Comparison of ENCODE assay signal across 13 mouse cellular contexts in the genomic region with DNA sequence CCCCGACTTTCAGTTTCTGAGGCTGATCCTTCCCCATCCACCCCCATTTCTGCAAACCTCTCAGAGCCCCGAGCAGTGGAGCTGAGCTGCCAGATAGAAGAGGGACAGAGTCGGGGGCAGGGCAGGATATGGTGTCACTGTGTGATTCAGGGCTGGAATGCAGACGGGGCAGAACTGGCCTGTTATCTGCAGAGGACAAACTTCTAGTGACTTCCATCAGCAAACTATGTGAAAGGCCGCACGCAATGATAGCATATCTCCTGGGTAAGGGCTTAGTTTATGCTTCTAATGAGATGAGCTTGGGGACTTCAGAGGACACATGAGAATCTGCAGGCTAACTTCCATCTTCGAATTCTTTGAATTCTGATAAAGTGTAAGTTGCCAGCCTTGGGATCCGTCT. TPM values are rescaled to one million over a fixed set of nuclear protein-coding genes. Genes with fewer than 3 reads are reported as not detected.
DNase-seq lines count a peak whose midpoint lies in the region; ATAC-seq and TF ChIP-seq lines count a peak whose summit lies in the region.
"Had no signal": no experiment of that assay in that cellular context is flagged by ENCODE, and none has a peak within 500 bp of the region (broad histone marks: within the 10 kb centered on the region; RNA-seq: fewer than 3 reads in every experiment).

No protein-coding gene starts in this region.

- H3K36me3 ChIP-seq in heart, embryonic 16.5 days (ENCODE audit: control insufficient read depth, insufficient read depth) = no peaks in the 10 kb centered on the region
- H3K36me3 ChIP-seq in MEL (ENCODE audit: control insufficient read depth in 1 of 2, insufficient read depth in 2 of 2, low read length in 2 of 2) = peaks cover 0 to 62% of the 10 kb centered on the region in 2 experiments; a peak in 2 of 4 replicates
- no peaks in the 10 kb centered on the region for H3K36me3 ChIP-seq in liver, postnatal 0 days (replicated peaks; ENCODE audit: insufficient read depth, low read length)
- H3K36me3 ChIP-seq: embryonic facial prominence, embryonic 15.5 days; lung, embryonic 15.5 days; neural tube, embryonic 13.5 days had no signal

- H3K27ac ChIP-seq in heart, embryonic 16.5 days (ENCODE audit: low read length) = peak overlapping the region; percentile 21
- H3K27ac ChIP-seq in MEL (ENCODE audit: control insufficient read depth, low read depth, low read length) = peak overlapping the region; percentile 91
- peak overlapping the region; percentile 52 for H3K27ac ChIP-seq in liver, postnatal 0 days (ENCODE audit: low read depth)
- H3K27ac ChIP-seq: embryonic facial prominence, embryonic 15.5 days; lung, embryonic 15.5 days; neural tube, embryonic 13.5 days had no signal

- H3K4me1 ChIP-seq in heart, embryonic 16.5 days (ENCODE audit: control insufficient read depth, insufficient read depth, low read length) = peaks cover 16% of the 10 kb centered on the region
- peaks cover 42 to 74% of the 10 kb centered on the region in 2 experiments for H3K4me1 ChIP-seq in MEL (ENCODE audit: control insufficient read depth in 1 of 2, insufficient read depth in 2 of 2, low read length in 2 of 2)
- peaks cover 26% of the 10 kb centered on the region for H3K4me1 ChIP-seq in liver, postnatal 0 days (ENCODE audit: insufficient read depth)
- H3K4me1 ChIP-seq: embryonic facial prominence, embryonic 15.5 days; neural tube, embryonic 13.5 days had no signal

- intact Hi-C loops in heart, postnatal 25 days (cut with DNase I) = no loop called here

- TF ChIP-seq RAD21 in MEL (IDR thresholded peaks at IDR 0.05; ENCODE audit: low read depth, low read length) = no peak

- peak in 1 of 2 experiments; percentile 45; a peak in 2 of 4 replicates for TF ChIP-seq POLR2A in MEL (IDR thresholded peaks at IDR 0.05; ENCODE audit: control insufficient read depth in 1 of 2, insufficient read depth in 1 of 2, low read depth in 1 of 2, low read length in 2 of 2, poor library complexity in 1 of 2)

- 13% methylated on average over 8 of the region's 8 CpGs for WGBS in heart, embryonic 16.5 days
- WGBS in liver, postnatal 0 days (ENCODE audit: insufficient replicate concordance) = 26% methylated on average over 8 of the region's 8 CpGs

- no peak for TF ChIP-seq CTCF in MEL (IDR thresholded peaks at IDR 0.05 in 2 of 3, conservative IDR thresholded peaks at IDR 0.05 in 1 of 3; ENCODE audit: control insufficient read depth in 1 of 3, insufficient read depth in 1 of 3, low read depth in 2 of 3, low read length in 3 of 3, poor library complexity in 1 of 3, severe bottlenecking in 1 of 3)
- TF ChIP-seq CTCF in liver, postnatal 0 days (IDR thresholded peaks at IDR 0.05; ENCODE audit: low read depth) = no peak

- H3K4me3 ChIP-seq in heart, embryonic 16.5 days (ENCODE audit: low read length) = no peak overlapping the region
- peak overlapping the region; percentile 3; a peak in 2 of 4 replicates for H3K4me3 ChIP-seq in MEL (ENCODE audit: control insufficient read depth in 1 of 2, insufficient read depth in 1 of 2, low read depth in 2 of 2, low read length in 2 of 2)
- no peak overlapping the region for H3K4me3 ChIP-seq in liver, postnatal 0 days (ENCODE audit: low read depth, low read length)
- H3K4me3 ChIP-seq: embryonic facial prominence, embryonic 15.5 days; lung, embryonic 15.5 days; neural tube, embryonic 13.5 days had no signal

- H3K9me3 ChIP-seq in heart, embryonic 16.5 days (replicated peaks; ENCODE audit: control insufficient read depth, low read length) = no peaks in the 10 kb centered on the region
- H3K9me3 ChIP-seq in MEL (replicated peaks; ENCODE audit: insufficient read depth, low read length) = no peaks in the 10 kb centered on the region
- H3K9me3 ChIP-seq in liver, postnatal 0 days (ENCODE audit: low read length) = no peaks in the 10 kb centered on the region
- H3K9me3 ChIP-seq: embryonic facial prominence, embryonic 15.5 days; lung, embryonic 15.5 days; neural tube, embryonic 13.5 days had no signal

- H3K9ac ChIP-seq in heart, embryonic 16.5 days (ENCODE audit: low read length) = 0 out of 2 replicates have a peak overlapping the region, but pooled peaks have one; percentile 26
- H3K9ac ChIP-seq in MEL (ENCODE audit: control insufficient read depth, low read depth, low read length, poor library complexity, severe bottlenecking) = peak overlapping the region; percentile 49
- no peak overlapping the region for H3K9ac ChIP-seq in liver, postnatal 0 days (replicated peaks)
- H3K9ac ChIP-seq: embryonic facial prominence, embryonic 15.5 days; lung, embryonic 15.5 days; neural tube, embryonic 13.5 days had no signal

- ATAC-seq in heart, embryonic 16.5 days (replicated peaks; ENCODE audit: extremely low read depth, insufficient read depth, low FRiP score) = peak; percentile 84
- ATAC-seq in granulocyte monocyte progenitor cell, adult 5-6 weeks (replicated peaks; ENCODE audit: poor library complexity, severe bottlenecking) = 0 out of 2 replicates have a peak, but pooled peaks have one; percentile 15
- peak; percentile 90 for ATAC-seq in liver, postnatal 0 days

- no peaks in the 10 kb centered on the region; the same call in 1 of the 2 replicates for H3K27me3 ChIP-seq in heart, embryonic 16.5 days (ENCODE audit: control insufficient read depth, insufficient read depth, low read length)
- no peaks in the 10 kb centered on the region for H3K27me3 ChIP-seq in MEL (ENCODE audit: control insufficient read depth in 1 of 2, insufficient read depth in 2 of 2, low read length in 2 of 2)
- no peaks in the 10 kb centered on the region for H3K27me3 ChIP-seq in liver, postnatal 0 days (ENCODE audit: insufficient read depth, low read length)
- H3K27me3 ChIP-seq: embryonic facial prominence, embryonic 15.5 days; lung, embryonic 15.5 days; neural tube, embryonic 13.5 days had no signal

- no peaks in the 10 kb centered on the region for H3K79me2 ChIP-seq in MEL (ENCODE audit: control insufficient read depth, insufficient read depth, low read length, poor library complexity)

- DNase-seq in heart, postnatal 25 days (ENCODE audit: low spot score) = no peak
- DNase-seq in MEL (ENCODE audit: low read depth, low spot score) = peak; percentile 96
- DNase-seq in liver, postnatal 0 days = peak; percentile 61
- no peak for DNase-seq in gastrocnemius, postnatal 25 days
- no peak for DNase-seq in natural killer cell, adult 2 months (ENCODE audit: low spot score in 2 of 2)
- DNase-seq in cerebellum, postnatal 36 days = no peak
- DNase-seq: gastrocnemius, postnatal 14 days had no signal

- peak; percentile 98 to 99 for TF ChIP-seq EP300 in MEL (IDR thresholded peaks at IDR 0.05; ENCODE audit: low read depth in 1 of 2, low read length in 2 of 2)
- peak; percentile 97 for TF ChIP-seq EP300 in liver, postnatal 0 days (IDR thresholded peaks at IDR 0.05; ENCODE audit: low read depth)

- H3K4me2 ChIP-seq in heart, embryonic 16.5 days (ENCODE audit: low read depth, low read length) = peak overlapping the region; percentile 0
- peak overlapping the region; percentile 24; the same call in 1 of the 2 replicates for H3K4me2 ChIP-seq in liver, postnatal 0 days (ENCODE audit: low read depth, low read length)
- H3K4me2 ChIP-seq: embryonic facial prominence, embryonic 15.5 days; lung, embryonic 15.5 days; neural tube, embryonic 13.5 days had no signal

TF ChIP-seq in MEL, 35 proteins besides CTCF, POLR2A, EP300 and RAD21 (continues in another document):
- TF ChIP-seq GABPA (IDR thresholded peaks at IDR 0.05; ENCODE audit: low read depth, low read length) (no peak), USF2 (IDR thresholded peaks at IDR 0.05; ENCODE audit: borderline replicate concordance in 1 of 2, insufficient read depth in 1 of 2, low read depth in 1 of 2, low read length in 2 of 2) (no peak), POLR2AphosphoS2 (IDR thresholded peaks at IDR 0.05; ENCODE audit: low read length) (0 out of 2 replicates have a peak, but pooled peaks have one; percentile 32), UBTF (IDR thresholded peaks at IDR 0.05; ENCODE audit: borderline replicate concordance, insufficient read depth, low read depth, low read length) (0 out of 2 replicates have a peak, but pooled peaks have one; percentile 18), POLR2AphosphoS5 (IDR thresholded peaks at IDR 0.05; ENCODE audit: borderline replicate concordance, low read depth, low read length) (no peak), SIN3A (IDR thresholded peaks at IDR 0.05; ENCODE audit: low read length) (peak; percentile 91), KAT2A (conservative IDR thresholded peaks at IDR 0.05; ENCODE audit: low read depth, low read length) (no peak), MYC (IDR thresholded peaks at IDR 0.05; ENCODE audit: low read depth, low read length) (peak; percentile 74), MAX (IDR thresholded peaks at IDR 0.05; ENCODE audit: low read length) (0 out of 2 replicates have a peak, but pooled peaks have one; percentile 15), CHD2 (IDR thresholded peaks at IDR 0.05; ENCODE audit: low read length) (peak; percentile 70), TBP (IDR thresholded peaks at IDR 0.05; ENCODE audit: low read depth, low read length) (peak; percentile 84), NELFE (IDR thresholded peaks at IDR 0.05; ENCODE audit: low read depth, low read length) (peak; percentile 26; the same call in 1 of the 2 replicates), ETS1 (IDR thresholded peaks at IDR 0.05; ENCODE audit: low read depth, low read length) (peak; percentile 97)

RNA-seq across cellular contexts. Expression of gene Pkd1l2, which starts 3.3 kb away (rescaled TPM):
- not detected in 2 replicates for polyA plus RNA-seq in heart, embryonic 16.5 days (2015; fragmentation: Nextera tagmentation; extraction: Ambion mirVana)
- total RNA-seq in heart, postnatal 25 days (2021) = not detected
- 0.92 and 1.5 TPM in 2 replicates for total RNA-seq in MEL (2012; rRNA removed)
- under 1 TPM in 1 of 2 experiments, not detected in 1; 0.86 TPM for polyA plus RNA-seq in MEL (2012; ENCODE audit: insufficient read depth in 1 of 2, insufficient read length in 2 of 2, low read depth in 1 of 2, low replicate concordance in 2 of 2, missing spikeins in 1 of 2)
- not detected in 2 replicates for total RNA-seq in granulocyte monocyte progenitor cell, adult 5-6 weeks (2014; fragmentation: Nextera tagmentation)
- not detected in 2 replicates for total RNA-seq in granulocyte monocyte progenitor cell, adult 5-6 weeks (2017)
- polyA plus RNA-seq in liver, postnatal 0 days (2015; fragmentation: Nextera tagmentation; extraction: Ambion mirVana) = 0.06 TPM in 1 of 2 replicates, not detected in the other
- under 1 TPM; 0.08 to 0.19 TPM for total RNA-seq in gastrocnemius, postnatal 25 days (2021)
- polyA plus RNA-seq: lung, embryonic 15.5 days; neural tube, embryonic 13.5 days had no signal

RNA-seq across cellular contexts. Expression of gene Bco1, which starts 10.1 kb away (rescaled TPM):
- polyA plus RNA-seq in heart, embryonic 16.5 days (2015; fragmentation: Nextera tagmentation; extraction: Ambion mirVana) = 0.07 TPM in 1 of 2 replicates, not detected in the other
- total RNA-seq in heart, postnatal 25 days (2021) = not detected
- 1.2 and 1.6 TPM in 2 replicates for total RNA-seq in MEL (2012; rRNA removed)
- under 1 TPM in 1 of 2 experiments, not detected in 1; 0.70 TPM for polyA plus RNA-seq in MEL (2012; ENCODE audit: insufficient read depth in 1 of 2, insufficient read length in 2 of 2, low read depth in 1 of 2, low replicate concordance in 2 of 2, missing spikeins in 1 of 2)
- 0.47 and 0.49 TPM in 2 replicates for total RNA-seq in granulocyte monocyte progenitor cell, adult 5-6 weeks (2014; fragmentation: Nextera tagmentation)
- total RNA-seq in granulocyte monocyte progenitor cell, adult 5-6 weeks (2017) = 1.1 and 2.3 TPM in 2 replicates
- polyA plus RNA-seq in liver, postnatal 0 days (2015; fragmentation: Nextera tagmentation; extraction: Ambion mirVana) = 6.6 and 8.1 TPM in 2 replicates
- not detected for total RNA-seq in gastrocnemius, postnatal 25 days (2021)
- total RNA-seq: layer of hippocampus, adult 18-20 months had no signal

Comparison
In these comparisons a context has a peak if more than half of its experiments do, and no peak if none do; other contexts are left out.
1. ATAC-seq: peak in every context shown above with its lines; median percentile 90 in liver, postnatal 0 days; 84 in heart, embryonic 16.5 days; 15 in granulocyte monocyte progenitor cell, adult 5-6 weeks.
2. H3K27ac ChIP-seq: peak in every context shown above with its lines; median percentile 91 in MEL; 52 in liver, postnatal 0 days; 21 in heart, embryonic 16.5 days.
3. H3K4me3 ChIP-seq: peak in MEL (2 of 2); none in heart, embryonic 16.5 days (single experiment) and liver, postnatal 0 days (single experiment).
4. DNase-seq: peak in MEL (single experiment) and liver, postnatal 0 days (single experiment); none in heart, postnatal 25 days (single experiment), gastrocnemius, postnatal 25 days (single experiment), natural killer cell, adult 2 months (0 of 2) and cerebellum, postnatal 36 days (0 of 2).